Mouse (Mus musculus) C2C12 (cell line): ENCODE data around the gene Mtmr12.

Experiments
- CEBPB ChIP-seq: IDR thresholded peaks from one replicate; pipeline ENCODE4 v1.6.1; 2011; ENCODE audit warnings: low read depth, mild to moderate bottlenecking, control low read depth, moderate library complexity
- CTCF ChIP-seq: IDR thresholded peaks from one replicate; pipeline ENCODE4 v1.5.1; 2011; ENCODE audit not compliant: control insufficient read depth, insufficient read depth, insufficient read length
- FOSL1 ChIP-seq: IDR thresholded peaks from one replicate; pipeline ENCODE4 v1.8.0; 2011; ENCODE audit warnings: mild to moderate bottlenecking, low read length; ENCODE audit not compliant: poor library complexity, insufficient read depth, severe bottlenecking
- MYOD1 ChIP-seq: IDR thresholded peaks from one replicate; pipeline ENCODE4 v1.6.1; 2011; ENCODE audit warnings: low read depth; ENCODE audit not compliant: control insufficient read depth, insufficient read length
- MYOG ChIP-seq: IDR thresholded peaks from one replicate; pipeline ENCODE4 v1.6.1; 2011; ENCODE audit not compliant: control insufficient read depth, insufficient read length; ENCODE audit errors: extremely low read depth
- USF1 ChIP-seq: IDR thresholded peaks from one replicate; pipeline ENCODE4 v1.6.1; 2011; ENCODE audit warnings: low read depth, mild to moderate bottlenecking, control low read depth, moderate library complexity

GRCm38 (mm10) chr15:12229603-12230242, 24.9 kb downstream of the Mtmr12 start:
- TF ChIP-seq CTCF, result no peak
- no peak for TF ChIP-seq USF1
- TF ChIP-seq CEBPB, result no peak
- TF ChIP-seq FOSL1, result no peak
- no peak for TF ChIP-seq MYOD1
- TF ChIP-seq MYOG, result no peak
